Mouse (Mus musculus): Measurements from ENCODE around the gene Odf3l2. TPM values are rescaled to one million over a fixed set of nuclear protein-coding genes. Genes with fewer than 3 reads are reported as not detected.

The Odf3l2 gene
- not detected in 2 replicates for polyA plus RNA-seq (2012; rRNA removed)

DNA sequence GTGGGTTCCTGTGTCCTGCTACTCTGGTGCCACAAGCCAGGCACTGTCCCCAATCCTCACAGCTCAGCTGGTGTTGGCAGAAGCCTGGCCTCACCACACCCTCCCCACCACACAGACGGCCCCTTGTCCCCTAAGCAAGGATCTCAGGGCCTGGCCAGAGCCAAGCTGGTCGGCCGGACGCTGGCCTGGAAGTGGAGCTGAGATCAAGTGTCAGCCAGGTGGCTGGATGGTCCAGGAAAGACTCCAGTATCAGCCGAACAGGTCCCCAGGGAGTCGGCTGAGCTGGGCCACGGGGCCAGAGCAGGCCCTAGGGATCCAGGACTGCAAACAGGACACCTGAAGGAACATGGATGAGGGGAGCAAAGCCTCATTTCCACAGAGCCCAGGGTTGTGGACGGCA lies at the start of gene Odf3l2:
Gene Odf3l2, minus strand, starts transcription at position 28 of the 400 bp plus-strand sequence.
- no peak for DNase-seq (ENCODE audit: low spot score)

DNA sequence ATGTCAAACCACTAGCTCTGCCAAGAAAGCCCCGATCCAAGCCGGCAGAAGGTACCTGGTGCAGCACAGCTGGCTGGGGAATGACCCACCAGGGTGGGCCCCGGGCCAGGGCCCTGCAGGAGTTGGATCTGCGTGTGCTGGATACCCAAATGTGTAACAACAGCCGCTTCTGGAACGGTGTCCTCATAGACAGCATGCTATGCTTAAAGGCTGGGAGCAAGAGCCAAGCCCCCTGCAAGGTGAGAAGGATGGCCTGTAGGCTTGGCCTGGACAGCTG lies 48.8 kb upstream of the Odf3l2 start:
- no peak for DNase-seq (ENCODE audit: low spot score)

DNA sequence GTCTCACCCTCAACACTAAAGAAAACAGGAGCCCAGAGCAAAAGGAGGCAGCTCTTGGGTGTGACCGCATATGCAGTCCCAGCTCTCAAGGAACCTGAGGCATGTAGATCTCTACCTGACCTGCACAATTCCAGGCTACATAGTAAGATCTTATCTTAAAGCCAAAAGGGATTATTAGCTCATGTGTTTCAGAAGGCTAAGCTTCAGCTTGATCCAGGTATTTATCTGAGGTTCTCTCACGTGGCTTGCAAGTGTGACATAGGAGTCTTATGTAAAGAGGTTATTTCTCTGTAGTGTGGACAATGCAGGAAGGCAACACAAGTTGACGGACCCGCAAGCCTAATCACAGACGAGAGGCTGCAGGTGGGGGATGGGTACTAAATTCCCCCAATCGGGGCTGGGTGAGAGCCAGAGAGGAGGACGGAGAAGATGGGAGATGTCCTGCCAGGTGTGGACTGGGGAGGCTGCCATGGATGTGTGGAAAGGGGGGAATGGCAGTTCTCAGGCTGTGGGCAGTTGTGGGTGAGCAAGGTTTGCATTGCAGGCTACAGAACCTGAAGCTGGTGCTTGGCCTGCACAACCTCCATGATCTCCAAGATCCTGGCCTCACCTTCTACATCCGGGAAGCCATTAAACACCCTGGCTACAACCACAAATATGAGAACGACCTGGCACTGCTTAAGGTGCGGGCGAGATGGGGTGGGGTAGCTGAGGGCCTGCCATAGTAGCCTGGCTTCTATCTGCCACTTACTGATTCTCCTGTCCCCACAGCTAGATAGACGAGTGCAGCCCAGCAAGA lies 48.2 kb upstream of the Odf3l2 start:
- DNase-seq (ENCODE audit: low spot score), result no peak

DNA sequence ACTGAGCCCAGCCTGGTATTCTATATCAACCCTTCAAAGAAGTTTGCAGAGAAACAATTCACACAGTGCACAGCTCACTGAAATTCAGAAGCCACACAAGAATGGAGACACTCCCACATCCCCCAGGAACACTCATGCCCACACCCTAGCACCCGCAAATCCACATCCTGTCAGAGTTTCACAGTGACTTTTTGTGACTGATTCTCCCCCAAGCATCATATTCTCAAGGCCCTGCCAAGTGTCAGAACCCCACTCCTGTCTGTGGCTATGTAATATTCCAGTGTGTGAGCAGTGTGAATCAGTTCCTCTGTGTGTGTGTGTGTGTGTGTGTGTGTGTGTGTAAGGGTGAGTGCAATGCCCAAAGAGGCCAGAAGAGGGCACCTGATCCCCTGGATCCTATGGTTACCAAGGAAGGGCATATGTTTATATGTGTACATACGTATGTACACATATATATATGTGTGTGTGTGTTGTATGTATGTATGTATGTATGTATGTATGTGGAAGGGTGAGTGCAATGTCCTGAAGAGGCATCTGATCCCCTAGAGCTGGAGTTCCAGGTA lies 46.5 kb upstream of the Odf3l2 start:
- DNase-seq (ENCODE audit: low spot score), result no peak

DNA sequence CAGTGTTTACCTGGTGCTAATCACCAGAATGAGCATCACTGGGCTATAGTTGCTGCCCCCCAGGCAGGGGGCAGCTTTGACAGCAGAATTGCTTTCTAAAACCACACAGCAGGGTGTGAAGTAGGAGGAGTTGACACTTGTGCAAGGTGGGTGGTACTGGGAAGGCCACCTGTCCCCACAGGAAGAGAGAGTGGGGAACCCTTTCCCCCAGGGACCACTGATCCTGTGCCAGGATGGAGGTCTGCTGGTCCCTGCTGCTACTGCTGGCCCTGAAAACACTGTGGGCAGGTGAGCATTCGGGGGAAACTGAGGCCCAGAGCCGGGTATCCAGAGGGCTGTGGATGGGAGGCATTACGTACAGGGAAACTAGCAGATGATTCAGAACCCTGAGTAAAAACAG lies 43.6 kb upstream of the Odf3l2 start:
- peak; percentile 23 for DNase-seq (ENCODE audit: low spot score)

DNA sequence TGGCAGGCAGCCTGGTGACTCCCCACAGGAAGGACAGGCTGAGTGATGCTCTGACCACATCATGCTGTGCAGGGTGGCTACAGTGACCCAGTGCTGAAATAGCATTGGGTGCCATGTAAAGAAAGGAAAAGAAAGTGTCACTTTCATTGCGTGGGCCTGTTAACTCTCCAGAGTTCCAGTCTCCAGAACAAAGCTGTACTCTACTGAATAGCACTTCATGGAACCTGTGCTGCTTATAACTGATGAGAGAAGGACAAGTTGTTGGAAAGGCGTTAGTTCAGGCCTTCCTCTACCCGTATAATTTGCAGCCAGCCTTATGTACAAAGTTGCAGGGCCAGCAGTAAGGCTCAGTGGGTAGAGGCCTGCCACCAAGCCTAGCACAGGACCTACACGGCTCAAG lies 43.2 kb upstream of the Odf3l2 start, which contains the start of gene Gzmm:
Gene Gzmm, plus strand, starts transcription at position 301 of the 400 bp plus-strand sequence.
- no peak for DNase-seq (ENCODE audit: low spot score)

DNA sequence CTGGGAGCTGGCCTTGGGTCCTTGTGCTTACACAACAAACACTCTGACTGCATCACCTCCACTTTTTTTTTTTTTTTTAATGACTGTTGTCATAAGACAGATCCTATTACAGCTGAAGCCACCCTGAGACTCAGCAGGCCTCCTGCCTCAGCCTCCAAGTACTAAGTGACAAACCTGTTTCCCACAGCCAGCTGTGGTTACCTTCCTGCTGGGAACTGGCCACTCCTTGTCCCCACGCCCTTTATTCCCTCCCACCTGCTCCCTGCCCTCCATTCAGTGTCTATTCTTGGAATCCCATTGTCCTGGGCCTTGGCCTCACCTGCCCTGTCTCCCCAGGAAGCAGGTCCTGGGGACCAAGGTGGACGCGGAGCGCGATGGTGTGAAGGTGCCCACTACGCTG lies 42.0 kb upstream of the Odf3l2 start:
- no peak for DNase-seq (ENCODE audit: low spot score)

DNA sequence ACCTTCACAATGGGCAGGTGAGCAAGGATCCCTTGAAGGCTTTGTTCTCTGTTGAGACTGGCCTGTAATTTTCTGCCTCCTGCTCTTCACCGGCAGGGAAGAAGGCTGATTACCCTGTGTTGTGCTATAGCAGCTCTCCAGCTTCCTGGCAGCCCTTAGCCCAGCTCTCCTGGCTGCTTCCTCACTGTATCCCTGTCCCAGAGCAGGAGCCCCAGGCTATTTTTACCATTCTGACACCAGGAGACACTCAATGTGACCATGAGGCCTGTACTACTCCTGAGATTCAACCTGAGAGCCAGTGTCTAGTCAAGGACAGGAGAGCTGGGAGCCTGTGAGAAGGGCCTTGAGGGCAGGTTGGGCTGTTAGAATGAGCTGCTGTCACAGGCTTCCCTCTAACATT lies 41.2 kb upstream of the Odf3l2 start:
- no peak for DNase-seq (ENCODE audit: low spot score)

DNA sequence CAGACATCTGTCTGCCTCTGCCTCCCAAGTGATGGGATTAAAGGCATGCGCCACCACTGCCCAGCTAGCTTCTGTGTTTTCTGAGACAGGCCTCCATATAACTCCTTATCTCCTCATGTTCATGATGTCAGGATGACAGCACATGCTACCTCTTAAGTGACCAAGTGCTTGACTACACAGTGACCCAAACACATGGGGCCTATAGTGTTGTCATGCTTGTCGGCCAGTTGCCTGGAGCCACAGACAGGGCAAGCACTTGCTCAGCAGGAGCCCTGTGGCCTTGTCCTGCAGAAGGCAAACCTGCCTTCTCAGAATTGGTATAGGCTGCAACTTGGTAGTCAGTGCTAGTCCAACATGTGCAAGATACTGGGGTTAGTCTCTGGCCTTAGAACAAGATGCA lies 40.7 kb upstream of the Odf3l2 start:
- no peak for DNase-seq (ENCODE audit: low spot score)

DNA sequence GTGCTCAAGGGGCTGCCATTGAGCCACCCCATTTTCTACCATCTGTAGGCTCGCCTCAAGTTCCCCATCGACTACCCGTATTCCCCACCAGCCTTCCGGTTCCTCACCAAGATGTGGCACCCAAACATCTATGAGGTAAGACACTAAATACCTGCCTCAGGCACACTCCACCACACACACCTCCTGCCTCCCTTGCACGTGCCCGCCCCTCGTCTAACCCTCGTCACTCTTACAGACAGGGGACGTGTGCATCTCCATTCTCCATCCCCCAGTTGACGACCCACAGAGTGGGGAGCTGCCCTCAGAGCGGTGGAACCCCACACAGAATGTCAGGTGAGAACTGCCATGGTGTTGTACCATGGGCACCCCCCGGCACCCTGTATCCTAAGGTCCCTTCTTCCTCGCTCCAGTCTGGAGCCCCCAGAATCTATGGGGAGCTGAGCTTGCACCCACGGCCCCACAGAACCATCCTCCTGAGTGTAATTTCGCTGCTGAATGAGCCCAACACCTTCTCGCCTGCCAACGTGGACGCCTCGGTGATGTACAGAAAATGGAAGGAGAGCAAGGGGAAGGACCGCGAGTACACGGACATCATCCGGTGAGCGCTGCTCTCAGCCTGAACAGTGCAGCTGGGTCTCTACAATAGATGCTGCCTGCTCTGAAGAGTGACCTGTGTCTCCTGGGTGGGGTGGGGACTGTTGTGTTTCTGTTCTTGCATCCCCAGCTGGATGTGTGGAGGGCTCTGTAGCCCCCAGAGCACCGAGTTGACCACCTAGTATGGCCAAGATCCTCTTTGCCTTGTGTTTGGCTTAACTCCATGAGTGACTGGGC lies 39.4 kb upstream of the Odf3l2 start:
- no peak for DNase-seq (ENCODE audit: low spot score)

DNA sequence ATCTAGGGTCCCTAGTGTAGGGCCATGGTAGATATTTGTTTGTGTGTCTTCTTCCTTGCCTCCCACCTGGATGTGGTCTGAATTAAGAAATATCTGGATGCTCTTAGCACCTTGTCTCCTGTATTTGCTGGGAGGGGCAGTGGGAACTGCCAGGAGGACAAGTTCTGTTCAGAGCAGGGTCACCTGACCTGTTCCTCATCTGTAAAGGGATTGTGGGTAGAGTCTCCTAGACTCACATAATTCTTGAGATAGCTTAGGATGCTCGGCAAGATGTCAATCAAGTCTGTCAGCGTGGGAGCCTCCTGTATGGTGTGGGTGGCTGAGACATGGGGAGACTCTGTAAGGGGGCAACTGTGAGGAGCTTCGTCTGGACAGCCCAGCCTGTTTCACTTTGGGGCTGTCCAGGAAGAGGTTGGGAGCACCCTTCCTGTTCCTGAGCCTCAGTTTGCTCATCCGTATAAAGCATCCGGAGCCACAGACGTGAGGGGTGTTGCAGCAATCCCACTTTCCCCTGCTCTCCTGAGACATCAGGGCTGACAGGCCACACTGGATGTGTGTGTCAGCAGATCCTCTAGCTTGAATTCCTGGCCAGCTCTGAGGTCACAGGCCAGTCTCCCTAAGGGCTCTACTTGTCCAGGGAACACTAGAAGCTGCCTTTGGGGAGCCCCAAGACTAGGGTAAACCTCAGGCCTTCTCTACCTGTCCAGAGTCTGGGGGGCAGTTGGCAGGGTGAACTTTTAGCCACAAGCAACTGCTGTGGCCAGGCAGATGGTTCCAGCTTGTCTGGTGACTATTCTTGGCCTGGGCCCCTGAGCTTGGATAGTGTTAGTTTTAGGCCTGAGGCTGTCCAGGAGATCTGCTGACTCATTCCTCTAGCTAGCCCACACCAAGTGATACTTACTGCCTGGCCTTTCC lies 38.4 kb upstream of the Odf3l2 start:
- DNase-seq (ENCODE audit: low spot score), result no peak

DNA sequence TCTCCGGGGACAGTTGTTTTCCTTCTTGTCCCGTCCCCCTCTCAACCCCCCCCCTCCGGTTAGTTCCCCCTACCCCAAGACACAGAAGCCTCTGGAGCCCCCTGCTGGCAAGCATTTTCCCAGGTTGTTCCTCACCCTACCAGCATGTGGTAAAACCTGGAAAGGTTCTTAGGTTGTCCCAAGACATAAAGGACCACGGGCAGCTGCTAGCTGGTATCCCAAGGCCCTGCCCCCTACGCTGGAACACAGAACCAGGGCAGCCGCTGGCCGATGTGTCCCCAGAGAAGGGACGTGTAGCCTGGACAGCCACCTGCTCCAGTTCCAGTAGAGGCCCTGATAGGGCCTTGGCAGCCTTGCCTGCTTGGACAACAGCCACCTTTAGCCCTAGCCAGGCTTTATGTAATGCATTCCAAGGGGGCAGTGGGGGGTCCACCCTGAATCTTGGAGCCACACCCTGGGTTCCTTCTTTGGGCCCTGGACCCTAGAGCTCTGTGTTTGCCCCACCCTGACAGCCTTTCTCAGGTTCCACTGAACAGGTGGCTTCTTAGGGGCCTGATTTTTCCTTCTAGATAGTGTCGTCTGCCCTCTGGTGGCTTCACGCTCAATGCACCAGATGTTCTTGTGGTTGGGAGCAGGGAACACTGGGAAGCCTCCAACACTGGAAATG lies 37.5 kb upstream of the Odf3l2 start:
- no peak for DNase-seq (ENCODE audit: low spot score)

DNA sequence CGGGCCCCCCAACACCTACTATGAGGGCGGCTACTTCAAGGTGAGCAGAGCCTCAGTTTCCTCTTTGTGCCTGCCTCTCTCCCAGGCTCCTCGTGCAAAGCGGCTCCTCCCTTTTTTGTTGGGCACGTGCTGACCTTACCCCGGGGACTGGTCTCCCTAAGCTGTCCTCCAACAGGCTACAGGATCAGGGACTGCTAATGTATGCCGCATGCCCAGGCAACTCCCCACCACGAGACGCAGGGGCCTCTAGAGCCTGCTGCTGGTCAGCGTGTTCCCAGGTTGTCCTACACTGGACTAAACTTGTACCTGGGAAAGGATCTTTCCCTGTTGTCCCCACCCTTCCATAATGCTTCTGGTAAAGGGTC lies 37.0 kb upstream of the Odf3l2 start:
- no peak for DNase-seq (ENCODE audit: low spot score)

DNA sequence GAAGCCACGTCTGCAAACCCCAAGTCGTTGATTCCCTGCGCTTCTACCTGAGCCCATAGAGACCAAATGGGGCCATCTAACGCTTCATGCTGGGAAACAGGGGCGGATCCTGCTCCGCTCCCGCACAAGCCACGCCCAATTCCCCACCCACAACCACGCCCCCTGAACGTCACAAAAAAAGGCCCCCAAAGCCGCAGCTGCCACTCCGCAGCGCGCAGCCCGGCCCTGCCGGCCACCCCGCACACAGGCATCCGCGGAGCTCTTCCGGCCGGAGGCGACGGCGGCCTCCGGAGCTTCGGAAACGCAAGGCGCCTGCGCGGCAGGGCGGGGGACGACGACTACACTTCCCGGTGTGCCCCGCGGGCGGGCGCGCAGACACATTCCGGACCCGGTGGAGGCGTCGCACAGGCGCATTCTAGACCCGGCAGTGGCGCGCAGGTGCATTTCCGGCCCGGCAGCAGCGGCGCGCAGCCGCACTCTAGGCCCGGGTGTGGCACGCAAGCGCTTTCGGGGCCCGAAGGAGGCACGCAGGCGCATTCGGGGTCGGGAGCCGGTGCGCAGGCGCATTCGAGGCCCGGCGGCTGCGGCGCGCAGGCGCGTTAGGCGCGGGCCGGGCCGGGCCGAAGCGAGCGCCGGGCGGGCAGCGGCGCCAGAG lies 36.2 kb upstream of the Odf3l2 start, which contains the start of gene Cdc34:
Gene Cdc34, plus strand, starts transcription at position 605 of the 655 bp plus-strand sequence.
- DNase-seq (ENCODE audit: low spot score), result peak; percentile 98

DNA sequence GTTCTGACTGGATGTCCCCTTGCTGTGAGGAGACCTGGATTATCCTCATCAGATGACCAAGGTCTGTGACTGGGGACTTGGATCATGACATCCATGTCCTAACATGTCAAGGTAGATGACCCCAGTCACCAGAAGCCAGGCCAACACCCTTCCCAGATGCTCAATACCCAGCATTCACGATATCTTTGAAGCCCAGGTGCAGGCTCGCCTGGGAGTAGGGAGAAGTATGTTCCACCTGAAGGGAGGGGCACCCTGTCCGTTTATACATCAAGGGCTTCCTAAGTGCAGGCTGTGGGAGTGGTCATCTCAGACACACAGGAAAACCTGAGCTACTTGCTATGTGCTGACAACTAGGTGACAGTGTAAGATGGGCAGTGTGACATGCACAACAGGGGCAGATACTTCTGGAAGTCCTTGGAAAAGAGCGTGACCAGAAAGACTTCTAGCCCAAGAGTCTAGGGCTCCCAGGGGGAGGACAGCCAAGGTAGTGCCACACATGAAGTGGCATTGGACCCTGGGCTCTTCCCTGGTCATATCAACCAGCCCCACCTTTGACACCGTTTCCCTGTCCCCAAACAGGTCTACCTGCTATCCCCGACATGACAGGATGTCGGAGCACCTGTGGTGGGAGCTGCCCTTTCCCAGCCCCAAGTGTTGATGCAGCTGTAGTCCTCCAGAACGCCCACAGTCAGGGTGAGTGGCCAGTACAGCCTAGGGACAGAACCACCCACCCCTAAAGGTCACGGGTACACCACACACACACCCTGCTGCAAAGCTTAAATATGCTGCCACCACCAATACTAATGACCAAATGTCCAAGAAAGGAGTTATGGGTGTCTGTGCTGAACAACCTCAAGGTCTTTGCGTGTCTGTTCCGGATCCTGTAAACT lies 35.3 kb upstream of the Odf3l2 start:
- no peak for DNase-seq (ENCODE audit: low spot score)

DNA sequence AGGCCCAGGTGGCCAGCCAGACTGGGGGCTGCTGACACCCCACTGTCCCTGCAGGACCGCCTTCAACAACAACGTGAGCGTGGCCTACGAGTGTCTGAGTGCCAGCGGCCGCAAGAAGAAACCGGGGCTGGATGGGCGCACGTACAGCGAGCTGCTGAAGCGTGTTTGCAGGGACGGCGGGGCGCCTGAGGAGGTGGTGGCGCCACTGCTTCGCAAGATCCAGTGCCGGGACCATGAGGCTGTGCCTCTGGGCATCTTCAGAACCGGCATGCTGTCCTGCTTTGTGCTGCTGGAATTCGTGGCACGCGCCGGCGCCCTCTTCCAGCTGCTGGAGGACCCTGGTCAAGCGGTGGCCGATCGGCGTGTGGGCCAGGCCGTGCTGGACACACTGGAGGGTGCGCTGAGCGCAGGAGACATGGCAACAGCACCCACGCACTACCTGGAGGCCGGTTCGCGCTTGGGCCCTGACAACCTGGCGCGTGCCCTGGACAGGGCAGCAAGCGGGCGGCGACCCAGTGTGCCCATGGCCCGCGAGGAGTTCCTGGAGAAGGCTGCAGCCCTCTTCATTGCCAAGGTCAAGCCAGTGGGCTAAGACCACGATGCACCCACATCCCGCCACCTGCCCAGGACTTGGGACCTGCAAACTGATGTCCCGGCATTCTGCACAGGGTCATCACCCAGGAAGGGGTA lies 30.0 kb upstream of the Odf3l2 start:
- DNase-seq (ENCODE audit: low spot score), result no peak

DNA sequence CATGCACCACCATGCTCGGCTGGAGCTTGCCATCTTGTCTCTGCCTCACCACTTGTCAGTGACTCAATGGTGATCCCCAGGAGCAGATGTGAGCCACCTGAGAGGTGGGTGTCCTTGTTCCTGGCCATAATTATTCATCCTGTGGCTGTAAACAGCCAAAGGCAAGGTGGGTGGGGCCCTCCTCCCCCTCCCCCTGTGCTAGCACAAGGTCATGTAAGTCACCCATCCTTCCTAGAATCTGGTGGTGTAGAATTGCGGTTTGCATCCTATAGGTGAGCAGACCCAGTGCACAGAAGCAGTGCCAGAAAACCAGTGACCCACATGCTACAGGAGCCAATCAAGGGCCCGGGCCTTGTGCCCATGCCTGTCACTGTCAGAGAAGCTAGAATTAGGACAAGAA lies 27.5 kb upstream of the Odf3l2 start:
- DNase-seq (ENCODE audit: low spot score), result no peak

DNA sequence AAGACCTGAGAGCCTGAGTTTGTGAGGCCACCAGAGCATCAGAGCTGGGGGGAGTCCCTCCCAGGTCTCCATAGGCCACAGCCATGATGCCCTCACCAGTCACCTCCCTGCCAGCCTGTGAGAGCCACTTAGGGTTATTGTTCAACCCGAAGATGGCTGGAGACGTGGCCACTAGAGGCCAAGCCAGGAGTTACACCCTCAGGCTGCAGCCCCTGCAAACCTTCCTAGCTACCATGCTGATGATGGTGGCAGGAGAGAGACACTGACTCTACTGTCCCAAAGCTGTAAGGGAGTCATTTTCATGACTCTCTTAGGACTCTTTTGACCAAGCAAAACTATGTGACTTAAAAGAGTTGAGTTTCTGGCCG lies 26.5 kb upstream of the Odf3l2 start:
- DNase-seq (ENCODE audit: low spot score), result no peak

DNA sequence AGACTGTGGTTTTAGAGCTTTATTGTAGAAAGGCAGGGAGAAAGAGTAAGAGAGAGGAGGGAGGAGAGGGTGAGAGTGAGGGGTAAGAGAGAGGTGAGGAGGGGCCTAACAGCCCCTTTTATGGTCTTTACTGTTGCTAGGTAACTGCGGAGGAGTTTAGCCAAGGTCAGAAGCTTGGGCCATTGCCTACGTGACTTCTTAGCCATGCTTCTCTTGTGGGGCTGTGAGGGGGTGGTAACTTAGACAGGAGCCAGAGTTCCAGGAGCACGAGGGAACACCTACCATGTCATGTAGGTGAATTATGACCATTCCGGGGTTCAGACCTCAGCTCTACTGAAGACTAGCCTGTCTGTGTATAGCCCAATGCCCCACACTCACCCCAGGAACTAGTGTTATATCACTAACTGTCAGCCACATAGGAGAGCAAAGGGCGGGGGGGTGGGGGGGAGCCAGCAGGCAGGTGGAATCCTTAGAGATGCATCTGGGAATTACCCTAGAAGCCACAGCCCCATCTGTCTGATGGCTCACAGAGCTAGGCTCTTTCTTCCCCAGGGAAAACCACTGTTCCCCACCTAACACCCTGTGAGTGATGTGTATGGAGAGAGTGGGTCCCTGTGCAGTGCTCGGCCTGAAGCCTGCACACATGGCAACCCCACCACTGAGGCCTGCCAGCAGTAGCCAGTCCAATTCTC lies 26.0 kb upstream of the Odf3l2 start:
- no peak for DNase-seq (ENCODE audit: low spot score)
